Mouse (Mus musculus) heart, adult 2 months (tissue): ENCODE results near the gene Alg9.
A peak's percentile ranks its signal among the peaks of the same experiment; 100 is the strongest.

Experiments used
- CTCF ChIP-seq: fragments of 200-600 bp; IDR thresholded peaks from 2 replicates; pipeline ENCODE4 v1.8.1; 2022; ENCODE audit warnings: antibody characterized with exemption, mild to moderate bottlenecking, moderate library complexity
- POLR2A ChIP-seq: fragments of 200-500 bp; IDR thresholded peaks from 2 replicates; pipeline ENCODE4 v1.6.1; 2011; ENCODE audit warnings: mild to moderate bottlenecking, low read depth, low read length, control low read depth; ENCODE audit not compliant: insufficient read depth

GRCm38 (mm10) chr9:50782155-50782554, 7.3 kb downstream of the Alg9 start:
- TF ChIP-seq POLR2A, result no peak
- peak; percentile 73 for TF ChIP-seq CTCF
